Mouse (Mus musculus) spleen, adult 2 months (tissue): ENCODE data around the gene Hfe. TPM values are rescaled to one million over a fixed set of nuclear protein-coding genes. Genes with fewer than 3 reads are reported as not detected.
"Not testable (repeated sequence)": the region's sequence is repeated elsewhere in the genome, so short reads cannot be mapped to it uniquely, and the experiment has no call there.

ENCODE experiments used
- DNase-seq, 2 experiments: peaks; one replicate each; pipeline versions ENCODE4 v3.0.0 to v3.0.0-alpha.2; 2012 to 2021; ENCODE audit warnings: low spot score in 2 of 2, low read depth in 1 of 2
- H3K27ac ChIP-seq: fragments of 200-500 bp; 2 replicates; pipeline ENCODE4 v1.5.1; 2012; ENCODE audit warnings: low read length, inconsistent platforms; ENCODE audit not compliant: insufficient read depth
- H3K27me3 ChIP-seq: fragments of 200-500 bp; 2 replicates; pipeline ENCODE4 v1.6.1; 2012; ENCODE audit warnings: mild to moderate bottlenecking, moderate library complexity, low read length, inconsistent platforms; ENCODE audit not compliant: control insufficient read depth, insufficient read depth
- H3K36me3 ChIP-seq: fragments of 200-500 bp; 2 replicates; pipeline ENCODE4 v1.6.1; 2012; ENCODE audit warnings: mild to moderate bottlenecking, low read length, inconsistent platforms; ENCODE audit not compliant: control insufficient read depth, insufficient read depth
- H3K4me1 ChIP-seq: fragments of 200-500 bp; 2 replicates; pipeline ENCODE4 v1.6.1; 2011; ENCODE audit warnings: inconsistent platforms; ENCODE audit not compliant: control insufficient read depth, insufficient read depth, insufficient read length
- H3K4me3 ChIP-seq: fragments of 200-500 bp; 2 replicates; pipeline ENCODE4 v1.5.1; 2011; ENCODE audit warnings: mild to moderate bottlenecking, inconsistent platforms; ENCODE audit not compliant: insufficient read depth, insufficient read length; ENCODE audit errors: extremely low read depth
- CTCF ChIP-seq: fragments of 200-500 bp; IDR thresholded peaks from 2 replicates; pipeline ENCODE4 v1.5.1; 2011; ENCODE audit warnings: mild to moderate bottlenecking, inconsistent platforms; ENCODE audit not compliant: insufficient read depth, insufficient read length, insufficient replicate concordance; ENCODE audit errors: extremely low read depth
- POLR2A ChIP-seq: fragments of 200-500 bp; IDR thresholded peaks from 2 replicates; pipeline ENCODE4 v1.6.1; 2011; ENCODE audit warnings: low read depth, low read length, inconsistent platforms
- WGBS: fragments of 180-500 bp; shearing (Covaris S2); methylation state at CpG from one replicate; pipeline ENCODE4 v1.1.7; 2018; 5-methylcytosine and 5-hydroxymethylcytosine counted together
- polyA plus RNA-seq: library from polyadenylated mRNA; depleted of rRNA; stranded (reverse); fragments of >200 nt; gene quantifications from 2 replicates; pipeline ENCODE4 v1.2.3, GENCODE M21; 2012

The Hfe gene
- polyA plus RNA-seq, 1 experiment: 26.1 TPM

GRCm38 (mm10) chr13:23716261-23717042 is 5.8 kb upstream of the Hfe start:
- Histone ChIP-seq H3K27me3 (no peaks in the 10 kb centered on the region), H3K27ac (peak overlapping the region; percentile 70; the same call in 1 of the 2 replicates), H3K4me1 (peaks cover 4% of the 10 kb centered on the region; the same call in 1 of the 2 replicates), H3K4me3 (no peak overlapping the region), H3K36me3 (no peaks in the 10 kb centered on the region)
- WGBS: 58% methylated on average over 5 of the region's 5 CpGs
- TF ChIP-seq CTCF: no peak
- no peak for TF ChIP-seq POLR2A
- no peak for DNase-seq

- peak overlapping the region; percentile 85 for H3K27ac ChIP-seq
- H3K4me1 ChIP-seq: peaks cover 6% of the 10 kb centered on the region; the same call in 1 of the 2 replicates
- no peak for TF ChIP-seq CTCF
- TF ChIP-seq POLR2A: no peak
- H3K4me3 ChIP-seq: peak overlapping the region; percentile 76
- no peaks in the 10 kb centered on the region for H3K27me3 ChIP-seq
- no peaks in the 10 kb centered on the region for H3K36me3 ChIP-seq
- DNase-seq: no peak
- WGBS: 39% methylated on average over 12 of the region's 15 CpGs
Measured at GRCm38 (mm10) chr13:23709714-23710373, 810 bp downstream of the Hfe start.

- Histone ChIP-seq H3K4me1 (peaks cover 5% of the 10 kb centered on the region; the same call in 1 of the 2 replicates), H3K27ac (no peak overlapping the region), H3K36me3 (no peaks in the 10 kb centered on the region), H3K4me3 (no peak overlapping the region), H3K27me3 (no peaks in the 10 kb centered on the region)
- WGBS: 82% methylated on average over 4 of the region's 4 CpGs
- TF ChIP-seq POLR2A (no peak), CTCF (no peak)
- no peak for DNase-seq
Measured at GRCm38 (mm10) chr13:23708654-23709053, 2.0 kb downstream of the Hfe start.

- WGBS: 88% methylated on average over 4 of the region's 4 CpGs
- no peak for TF ChIP-seq POLR2A
- TF ChIP-seq CTCF: no peak
- DNase-seq: no peak
Measured at GRCm38 (mm10) chr13:23708041-23708440, 2.6 kb downstream of the Hfe start.

GRCm38 (mm10) chr13:23706771-23707170 is 3.9 kb downstream of the Hfe start:
- Histone ChIP-seq H3K27ac (no peak overlapping the region), H3K36me3 (no peaks in the 10 kb centered on the region), H3K4me1 (peaks cover 2% of the 10 kb centered on the region; the same call in 1 of the 2 replicates), H3K27me3 (no peaks in the 10 kb centered on the region), H3K4me3 (no peak overlapping the region)
- no peak for DNase-seq
- WGBS: 92% methylated on average over 12 of the region's 12 CpGs
- TF ChIP-seq POLR2A: no peak
- no peak for TF ChIP-seq CTCF

More at GRCm38 (mm10) chr13:23708041-23708440, 2.6 kb downstream of the Hfe start:
- no peak overlapping the region for H3K4me3 ChIP-seq
- no peak overlapping the region for H3K27ac ChIP-seq
- H3K36me3 ChIP-seq: no peaks in the 10 kb centered on the region
- no peaks in the 10 kb centered on the region for H3K27me3 ChIP-seq
- peaks cover 5% of the 10 kb centered on the region; the same call in 1 of the 2 replicates for H3K4me1 ChIP-seq

- Histone ChIP-seq H3K4me3 (no peak overlapping the region), H3K36me3 (no peaks in the 10 kb centered on the region), H3K27me3 (no peaks in the 10 kb centered on the region), H3K4me1 (peaks cover 2% of the 10 kb centered on the region; the same call in 1 of the 2 replicates), H3K27ac (peak overlapping the region; percentile 49; the same call in 1 of the 2 replicates)
- DNase-seq: no peak
- no peak for TF ChIP-seq CTCF
- TF ChIP-seq POLR2A: no peak
- 65% methylated on average over 7 of the region's 7 CpGs for WGBS
Measured at GRCm38 (mm10) chr13:23705751-23706356, 4.8 kb downstream of the Hfe start.

GRCm38 (mm10) chr13:23702801-23703200 is 7.9 kb downstream of the Hfe start:
- H3K27me3 ChIP-seq, H3K27ac ChIP-seq, H3K4me1 ChIP-seq, H3K36me3 ChIP-seq, H3K4me3 ChIP-seq, DNase-seq: not testable (repeated sequence)
- 81% methylated on average over 2 of the region's 2 CpGs for WGBS
